Mouse (Mus musculus): ENCODE data around the gene Retreg3. TPM values are rescaled to one million over a fixed set of nuclear protein-coding genes. Genes with fewer than 3 reads are reported as not detected.

Gene Retreg3
- total RNA-seq, 2 experiments from 2014 or later, result 53.8 to 58.0 TPM

DNA sequence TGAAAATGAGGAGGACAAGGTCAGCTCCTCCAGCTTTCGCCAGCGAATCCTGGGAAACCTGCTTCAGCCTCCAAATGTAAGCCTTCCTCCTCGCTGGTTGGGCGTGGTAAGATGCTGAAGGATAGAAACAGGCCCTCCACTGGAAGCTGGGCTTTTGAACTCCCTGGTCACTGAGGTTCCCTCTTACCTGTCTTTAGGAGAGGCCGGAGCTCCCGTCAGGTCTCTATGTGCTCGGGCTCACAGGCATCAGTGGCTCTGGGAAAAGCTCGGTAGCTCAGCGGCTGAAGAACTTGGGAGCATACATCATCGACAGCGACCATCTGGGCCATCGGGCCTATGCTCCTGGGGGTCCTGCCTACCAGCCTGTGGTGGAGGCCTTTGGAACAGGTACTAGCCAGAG lies 34.9 kb downstream of the Retreg3 start:
- intact Hi-C loops (cut with DNase I), result no loop called here
- DNase-seq (ENCODE audit: low spot score in 2 of 2), result no peak

DNA sequence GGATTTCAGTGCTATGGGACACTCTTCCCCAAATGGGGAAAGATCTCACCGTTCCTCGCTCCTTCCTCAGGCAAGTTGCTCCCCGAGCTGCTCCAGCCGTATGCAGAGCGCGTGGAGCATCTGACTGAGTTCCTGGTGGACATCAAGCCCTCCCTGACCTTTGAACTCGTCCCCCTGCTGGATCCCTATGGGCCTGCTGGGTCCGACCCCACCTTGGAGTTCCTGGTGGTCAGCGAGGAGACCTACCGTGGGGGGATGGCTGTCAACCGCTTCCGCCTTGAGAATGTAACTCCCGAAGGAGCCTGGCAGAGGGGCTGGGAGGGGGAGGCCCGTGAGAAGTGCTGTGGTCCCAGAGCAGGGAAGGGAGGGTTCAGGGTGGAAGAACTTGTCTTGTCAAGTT lies 35.4 kb downstream of the Retreg3 start:
- DNase-seq (ENCODE audit: low spot score in 2 of 2), result no peak
- intact Hi-C loops (cut with DNase I), result no loop called here

DNA sequence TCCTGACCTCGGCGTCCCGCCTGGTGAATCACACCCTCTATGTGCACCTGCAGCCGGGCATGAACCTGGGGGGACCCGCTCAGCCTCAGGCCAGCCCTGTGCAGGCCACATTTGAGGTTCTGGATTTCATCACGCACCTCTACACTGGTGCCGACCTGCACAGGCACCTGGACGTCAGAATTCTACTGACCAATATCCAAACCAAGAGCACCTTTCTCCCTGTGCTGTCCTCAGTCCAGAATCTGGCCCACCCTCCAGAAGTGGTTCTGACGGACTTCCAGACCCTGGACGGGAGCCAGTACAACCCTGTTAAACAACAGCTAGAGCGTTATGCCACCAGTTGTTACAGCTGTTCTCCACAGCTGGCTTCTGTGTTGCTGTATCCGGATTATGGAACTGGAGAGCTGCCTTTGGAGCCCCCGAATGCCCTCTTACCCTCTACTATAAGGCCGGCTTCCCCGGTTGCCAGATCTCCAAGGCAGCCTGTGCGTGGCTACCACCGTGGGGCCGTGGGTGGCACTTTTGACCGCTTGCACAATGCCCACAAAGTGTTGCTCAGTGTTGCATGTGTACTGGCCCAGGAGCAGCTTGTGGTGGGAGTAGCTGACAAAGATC lies 36.5 kb downstream of the Retreg3 start:
- intact Hi-C loops (cut with DNase I), result no loop called here

DNA sequence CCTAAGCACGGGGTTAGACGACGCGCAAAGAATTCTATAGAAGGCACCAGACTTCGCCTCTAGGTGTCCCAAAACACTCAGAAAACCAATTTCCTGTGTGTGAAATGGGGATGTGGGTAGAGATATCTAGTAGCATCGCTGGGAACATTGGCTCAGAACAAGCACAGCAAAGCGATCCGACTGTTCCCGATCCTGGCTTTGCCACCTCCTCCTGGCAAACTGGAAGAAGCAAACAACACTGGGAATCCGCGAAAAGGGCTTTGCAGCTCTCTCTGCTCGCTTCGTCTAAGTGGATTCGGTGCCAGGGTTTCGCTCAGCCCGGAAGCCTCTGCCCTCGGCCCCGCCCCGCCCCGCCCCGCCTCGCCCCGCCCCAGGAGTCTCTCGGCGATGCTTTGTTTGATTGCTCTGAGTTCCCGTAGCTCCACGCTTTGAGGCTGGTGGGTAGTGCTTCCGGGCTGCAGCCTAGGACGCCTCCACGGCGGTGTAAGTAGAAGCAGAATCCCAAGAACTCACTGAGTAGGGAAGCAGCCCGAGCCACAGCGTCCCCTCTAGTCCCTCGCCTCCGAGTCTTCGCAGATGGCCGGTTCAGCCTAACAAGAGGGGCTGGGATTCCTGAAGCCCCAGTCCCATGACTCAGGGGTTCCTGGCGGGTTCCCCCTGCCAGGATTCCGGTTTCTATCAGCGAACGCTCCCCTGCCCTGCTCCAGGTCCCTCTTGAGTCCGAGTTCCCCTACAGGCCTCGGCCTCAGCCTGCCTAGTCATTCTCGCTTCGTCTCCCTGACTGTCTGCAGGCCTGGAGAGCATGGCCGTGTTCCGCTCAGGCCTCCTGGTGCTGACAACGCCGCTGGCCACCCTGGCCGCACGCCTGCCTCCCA lies 37.2 kb downstream of the Retreg3 start, which contains the start of gene Coasy:
Gene Coasy (plus strand): TSS at position 358 of the 875 bp plus-strand sequence.
- intact Hi-C loops (cut with DNase I), result no loop called here
- peak; percentile 89 to 91 for DNase-seq (ENCODE audit: low spot score in 2 of 2)

More for the DNA sequence above, 36.5 kb downstream of the Retreg3 start:
- DNase-seq (ENCODE audit: low spot score in 2 of 2), result no peak

DNA sequence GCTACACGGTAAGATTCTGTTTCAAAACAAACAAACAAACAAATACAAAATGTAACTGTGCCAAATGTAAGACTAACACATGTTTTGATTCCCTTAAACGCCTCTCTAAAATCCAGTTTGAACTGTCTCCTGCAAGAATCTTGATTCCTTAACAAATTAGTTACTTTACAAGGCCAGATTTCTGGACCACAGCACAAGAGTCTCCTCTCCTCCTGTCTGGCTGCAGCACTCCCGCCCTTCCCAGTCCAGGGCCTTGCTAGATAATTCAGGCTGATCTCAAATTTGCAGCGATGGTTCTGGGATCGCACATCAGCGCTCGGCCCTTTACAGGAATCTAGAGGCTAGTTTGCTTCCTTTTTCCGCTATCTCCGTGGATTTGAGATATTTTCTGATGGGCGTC lies 38.0 kb downstream of the Retreg3 start:
- no peak for DNase-seq (ENCODE audit: low spot score in 2 of 2)
- intact Hi-C loops (cut with DNase I), result no loop called here

DNA sequence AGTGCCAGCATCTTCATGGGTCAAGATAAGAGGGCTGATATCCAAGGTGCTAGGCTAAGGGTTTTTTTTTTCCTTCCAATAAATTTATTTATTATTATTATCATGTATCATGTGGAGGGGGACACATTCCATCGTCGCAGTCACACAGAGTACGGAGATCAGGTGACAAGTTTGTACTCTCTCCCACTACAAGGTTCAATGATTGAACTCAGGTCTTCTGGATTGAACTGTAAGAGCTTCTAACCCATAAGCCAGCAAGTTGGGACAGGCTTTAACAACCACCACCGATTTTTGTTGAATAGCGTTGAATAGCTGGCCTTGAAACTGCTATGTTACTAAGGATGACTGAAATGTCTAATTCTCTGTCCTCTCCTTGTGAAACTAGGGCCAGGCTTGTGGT lies 39.3 kb downstream of the Retreg3 start:
- DNase-seq (ENCODE audit: low spot score in 2 of 2), result no peak
- intact Hi-C loops (cut with DNase I), result no loop called here

DNA sequence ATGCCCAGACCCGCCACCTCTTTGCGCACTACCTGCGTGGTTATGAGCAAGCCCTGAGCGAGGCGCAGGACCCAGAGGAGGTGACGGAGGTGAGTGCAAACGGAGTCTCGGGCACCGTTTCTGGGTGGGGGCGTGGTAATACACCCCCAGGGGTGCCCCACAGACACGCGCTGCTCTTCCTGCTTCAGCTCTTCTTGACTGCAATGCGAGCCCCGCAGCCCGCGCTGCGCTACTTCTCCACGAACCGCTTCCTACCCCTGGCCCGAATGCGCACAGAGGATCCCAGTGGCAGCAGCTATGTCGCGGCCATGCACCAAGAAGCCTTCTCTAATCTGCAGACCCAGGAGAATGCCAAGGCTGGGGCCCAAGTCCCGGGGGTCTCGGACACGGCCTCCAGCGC lies 39.9 kb downstream of the Retreg3 start:
- DNase-seq (ENCODE audit: low spot score in 2 of 2), result no peak
- intact Hi-C loops (cut with DNase I), result no loop called here

DNA sequence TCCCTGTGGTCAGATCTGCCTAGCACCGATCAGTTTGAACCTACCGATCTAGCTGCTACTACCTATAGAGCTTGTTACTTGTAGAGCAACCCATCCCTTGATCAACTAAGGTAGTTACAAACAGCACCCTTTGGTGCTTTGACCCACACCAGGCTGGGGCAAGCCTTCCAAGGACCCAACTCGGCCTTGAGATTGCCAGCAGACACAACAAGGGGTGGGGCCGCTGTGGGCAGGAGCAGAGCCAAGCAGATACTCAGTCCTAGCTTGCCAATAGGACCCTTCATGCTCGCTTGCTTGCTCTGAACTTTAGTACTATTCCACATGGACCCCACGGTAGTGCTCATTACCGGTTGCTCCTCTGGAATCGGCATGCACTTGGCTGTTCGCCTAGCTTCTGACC lies 41.6 kb downstream of the Retreg3 start, which contains the start of gene Hsd17b1:
Gene Hsd17b1 (plus strand): TSS at position 291 of the 400 bp plus-strand sequence.
- intact Hi-C loops (cut with DNase I), result no loop called here

DNA sequence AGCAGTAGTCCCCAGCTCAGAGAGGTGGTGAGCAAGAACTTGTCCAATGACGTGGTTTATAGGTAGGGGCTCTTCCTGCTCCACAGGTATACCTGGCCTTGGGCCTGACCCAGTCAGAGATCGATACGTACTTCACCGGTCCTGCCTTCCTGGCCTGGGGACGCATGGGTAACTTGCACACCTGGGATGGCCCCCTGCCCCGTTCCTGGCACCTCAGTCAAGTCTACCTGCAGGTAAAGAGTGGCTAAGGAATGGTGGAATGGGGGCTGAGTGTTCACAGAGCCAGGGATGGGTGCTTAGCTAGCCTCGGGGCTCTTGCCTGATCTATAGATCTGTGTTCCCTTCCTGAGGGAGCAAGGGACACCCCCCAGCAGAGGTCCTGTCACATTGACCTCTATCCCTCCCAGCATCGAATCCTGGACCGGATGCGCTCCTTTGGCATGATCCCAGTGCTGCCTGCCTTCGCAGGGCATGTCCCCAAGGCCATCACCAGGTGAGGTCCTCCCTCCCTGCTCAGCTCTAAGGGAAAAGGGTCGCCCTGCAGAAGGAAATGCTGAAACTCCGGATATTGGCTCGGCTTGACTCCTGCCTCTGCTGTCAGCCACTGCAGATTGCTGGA lies 47.8 kb downstream of the Retreg3 start:
- intact Hi-C loops (cut with DNase I), result no loop called here
- DNase-seq (ENCODE audit: low spot score in 2 of 2), result no peak

More for the DNA sequence above, 41.6 kb downstream of the Retreg3 start, which contains the start of gene Hsd17b1:
- no peak for DNase-seq (ENCODE audit: low spot score in 2 of 2)

DNA sequence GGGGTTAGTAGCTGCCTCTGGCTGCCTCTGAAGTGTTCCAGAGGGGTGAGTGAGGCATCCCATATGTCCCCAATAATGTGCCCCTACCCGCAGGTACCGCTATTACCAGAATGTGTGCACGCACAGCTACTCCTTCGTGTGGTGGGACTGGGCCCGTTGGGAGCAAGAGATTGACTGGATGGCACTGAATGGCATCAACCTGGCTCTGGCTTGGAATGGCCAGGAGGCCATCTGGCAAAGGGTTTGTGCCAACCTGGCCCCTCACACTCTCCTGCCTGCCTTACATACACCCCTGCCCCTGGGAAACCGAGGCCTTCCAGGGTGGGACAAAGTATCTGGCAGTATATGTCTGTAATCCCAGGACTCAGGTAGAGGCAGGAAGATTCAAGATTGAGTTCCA lies 48.7 kb downstream of the Retreg3 start:
- intact Hi-C loops (cut with DNase I), result no loop called here
- DNase-seq (ENCODE audit: low spot score in 2 of 2), result no peak

DNA sequence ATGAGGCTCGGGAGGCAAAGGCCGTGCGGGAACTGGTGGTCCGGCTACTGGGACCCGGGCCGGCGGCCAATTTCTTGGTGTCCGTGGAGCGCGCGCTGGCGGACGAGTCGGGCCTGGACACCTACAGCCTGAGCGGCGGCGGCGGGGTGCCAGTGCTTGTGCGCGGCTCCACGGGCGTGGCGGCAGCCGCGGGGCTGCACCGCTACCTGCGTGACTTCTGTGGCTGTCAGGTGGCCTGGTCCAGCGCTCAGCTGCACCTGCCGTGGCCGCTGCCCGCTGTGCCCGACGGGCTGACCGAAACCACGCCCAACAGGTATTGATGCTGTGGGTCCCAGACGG lies 49.5 kb downstream of the Retreg3 start:
- intact Hi-C loops (cut with DNase I), result no loop called here
- DNase-seq (ENCODE audit: low spot score in 2 of 2), result no peak

DNA sequence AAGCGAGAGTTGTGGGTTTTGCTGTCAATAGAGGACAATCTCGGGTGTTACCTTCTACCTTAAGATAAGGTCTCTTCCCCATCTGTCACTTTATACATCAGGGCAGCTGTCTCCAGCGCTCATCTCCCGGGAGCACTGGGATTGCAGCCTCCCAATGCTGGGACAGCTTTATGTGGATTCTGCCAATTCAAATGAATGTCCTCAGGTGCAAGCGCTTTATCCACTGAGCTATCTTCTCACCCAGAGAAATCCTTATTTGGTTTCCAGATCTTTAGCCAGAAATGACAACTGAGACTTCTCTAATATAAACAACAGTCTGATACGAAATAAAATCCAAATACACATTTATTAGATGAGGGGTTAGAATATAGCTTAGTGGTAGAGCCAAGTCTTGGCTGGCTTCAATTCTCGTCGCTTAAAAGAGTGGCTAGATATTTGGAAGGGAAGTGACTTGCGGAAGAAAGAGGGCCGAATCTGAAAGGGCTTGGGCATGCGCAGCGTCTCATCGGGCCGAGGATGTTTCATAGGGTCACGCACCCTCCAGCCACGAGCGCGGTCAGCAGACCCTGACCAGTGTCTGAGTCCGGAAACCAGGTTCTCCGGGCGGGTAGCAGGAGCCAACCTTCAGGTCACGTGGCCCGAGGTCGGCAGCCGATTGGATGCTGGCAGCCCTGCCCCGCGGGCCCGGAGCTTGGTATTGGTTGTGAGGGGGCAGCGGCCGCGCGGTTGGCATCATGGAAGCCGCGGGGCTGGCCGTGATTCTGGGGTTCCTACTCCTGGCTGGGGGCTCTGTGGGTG lies 50.1 kb downstream of the Retreg3 start, which contains the start of gene Naglu:
Gene Naglu (plus strand): TSS at position 622 of the 798 bp plus-strand sequence.
- peak; percentile 94 to 95 for DNase-seq (ENCODE audit: low spot score in 2 of 2)
- intact Hi-C loops (cut with DNase I), result loop anchor here (5.0 kb wide), 1 partner anchor 182 kb away; no protein-coding TSS in a partner anchor

DNA sequence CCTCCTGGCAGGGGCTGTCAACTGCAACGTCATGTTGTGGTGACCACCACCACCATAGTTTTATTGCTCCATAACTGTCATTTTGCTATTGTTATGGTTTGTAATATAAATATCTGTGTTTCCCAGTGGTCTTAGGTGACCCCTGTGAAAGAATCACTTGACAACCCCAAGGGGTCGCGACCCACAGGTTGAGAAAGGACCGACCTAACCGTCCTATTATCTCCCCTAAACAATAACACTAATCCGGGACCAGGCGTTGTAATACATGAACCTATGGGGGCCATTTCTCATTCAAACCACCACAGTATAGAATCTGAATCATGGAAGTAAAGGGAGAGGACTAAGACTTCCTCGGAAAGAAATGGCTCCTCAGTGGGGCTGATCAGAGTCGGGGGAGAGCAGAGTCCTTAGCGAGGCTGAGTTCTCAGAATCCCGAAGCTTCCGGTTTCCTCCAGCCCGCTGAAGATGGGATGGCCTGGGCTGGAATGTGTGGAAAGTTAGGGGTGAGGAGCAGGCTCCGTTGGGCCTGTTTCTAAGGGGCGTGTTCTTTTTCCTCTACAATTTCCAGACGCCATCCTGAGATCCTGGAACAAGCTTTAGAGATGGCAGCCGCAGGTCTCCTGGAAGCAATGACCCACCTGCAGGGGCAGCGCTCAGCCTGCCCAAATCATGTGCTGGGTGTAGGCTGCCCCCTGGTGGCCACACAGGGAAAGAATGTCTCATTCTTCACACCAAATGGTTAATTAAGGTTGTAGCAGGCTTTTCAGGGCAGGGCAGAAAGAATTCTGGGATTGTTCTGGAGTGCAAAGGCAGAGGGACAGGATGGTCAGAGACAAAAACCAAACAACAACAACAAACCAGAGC lies 52.9 kb downstream of the Retreg3 start:
- DNase-seq (ENCODE audit: low spot score in 2 of 2), result peak; percentile 63 to 80
- intact Hi-C loops (cut with DNase I), result loop anchor here (2.0 to 5.0 kb wide), 2 partner anchors 84 to 179 kb away; no protein-coding TSS in a partner anchor

DNA sequence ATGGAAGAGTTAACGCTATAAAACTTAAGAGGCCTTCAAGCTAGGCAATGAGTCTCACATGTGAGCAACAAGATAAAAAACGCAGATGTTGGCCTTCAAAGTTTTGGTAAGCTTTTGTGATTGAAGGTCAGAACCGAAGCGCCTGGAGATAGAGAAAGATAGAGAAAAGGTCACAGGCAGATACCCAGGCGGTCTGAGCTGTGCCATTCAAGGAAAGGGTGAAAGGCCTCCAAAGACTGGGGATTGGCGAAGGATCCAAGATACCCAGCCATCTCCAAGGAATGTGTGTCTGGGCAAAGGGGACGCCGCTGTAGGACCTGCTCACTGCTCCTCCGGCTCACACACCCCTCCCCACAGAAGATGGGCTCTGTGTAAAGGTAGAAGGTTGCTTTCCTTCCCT lies 54.7 kb downstream of the Retreg3 start:
- intact Hi-C loops (cut with DNase I), result loop anchor here (5.0 kb wide), 1 partner anchor 178 kb away; no protein-coding TSS in a partner anchor
- no peak for DNase-seq (ENCODE audit: low spot score in 2 of 2)

DNA sequence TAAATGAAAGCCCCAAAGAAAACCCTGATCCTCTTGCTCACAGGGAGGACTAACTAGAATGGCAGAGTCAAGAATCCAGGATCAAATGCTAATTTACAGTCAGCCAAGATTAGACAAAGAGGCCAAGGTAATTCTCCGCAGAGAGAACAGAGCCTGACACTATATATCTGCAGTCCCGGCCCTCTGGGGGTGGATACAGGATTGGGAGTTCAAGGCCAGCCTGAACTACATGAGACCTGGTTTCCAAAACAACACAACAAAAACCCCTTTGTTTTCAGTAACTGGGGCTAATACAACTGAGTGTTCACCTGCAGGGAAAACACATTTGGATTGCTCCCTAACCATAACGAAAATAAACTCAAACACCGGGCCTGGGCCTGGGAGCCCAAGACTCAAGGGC lies 55.2 kb downstream of the Retreg3 start:
- no peak for DNase-seq (ENCODE audit: low spot score in 2 of 2)
- intact Hi-C loops (cut with DNase I), result no loop called here

DNA sequence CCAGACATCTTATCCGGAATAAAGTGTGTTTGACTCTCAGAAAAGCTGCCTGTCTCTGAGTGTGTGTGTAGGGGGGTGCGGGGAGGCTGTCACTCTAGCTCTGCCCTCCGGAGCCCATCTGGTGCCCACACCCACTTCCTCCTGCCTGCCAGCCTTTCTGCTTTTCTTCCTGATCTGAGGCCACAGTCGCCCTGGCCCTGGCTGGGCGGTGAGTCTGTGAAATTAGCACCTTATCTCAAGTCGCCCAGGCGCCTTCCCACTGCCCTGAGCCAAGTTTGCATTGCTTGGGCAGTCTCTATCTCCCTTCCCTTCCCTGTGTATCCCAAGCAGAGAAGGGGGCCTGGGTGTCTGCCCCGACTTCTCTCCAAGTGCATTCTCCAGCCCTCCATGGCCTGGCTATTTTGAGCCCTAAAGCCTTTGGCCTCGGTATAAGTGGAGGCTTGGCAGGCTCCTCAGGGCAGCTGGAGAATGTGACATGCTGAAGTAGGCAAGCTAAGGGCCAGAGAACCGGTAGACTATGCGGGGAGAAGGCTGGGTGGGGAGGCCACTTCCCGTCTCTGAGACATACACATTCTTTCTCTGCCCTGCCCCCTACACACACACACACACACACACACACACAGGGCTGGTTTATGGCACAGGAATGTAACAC lies 55.9 kb downstream of the Retreg3 start:
- no peak for DNase-seq (ENCODE audit: low spot score in 2 of 2)
- intact Hi-C loops (cut with DNase I), result no loop called here

DNA sequence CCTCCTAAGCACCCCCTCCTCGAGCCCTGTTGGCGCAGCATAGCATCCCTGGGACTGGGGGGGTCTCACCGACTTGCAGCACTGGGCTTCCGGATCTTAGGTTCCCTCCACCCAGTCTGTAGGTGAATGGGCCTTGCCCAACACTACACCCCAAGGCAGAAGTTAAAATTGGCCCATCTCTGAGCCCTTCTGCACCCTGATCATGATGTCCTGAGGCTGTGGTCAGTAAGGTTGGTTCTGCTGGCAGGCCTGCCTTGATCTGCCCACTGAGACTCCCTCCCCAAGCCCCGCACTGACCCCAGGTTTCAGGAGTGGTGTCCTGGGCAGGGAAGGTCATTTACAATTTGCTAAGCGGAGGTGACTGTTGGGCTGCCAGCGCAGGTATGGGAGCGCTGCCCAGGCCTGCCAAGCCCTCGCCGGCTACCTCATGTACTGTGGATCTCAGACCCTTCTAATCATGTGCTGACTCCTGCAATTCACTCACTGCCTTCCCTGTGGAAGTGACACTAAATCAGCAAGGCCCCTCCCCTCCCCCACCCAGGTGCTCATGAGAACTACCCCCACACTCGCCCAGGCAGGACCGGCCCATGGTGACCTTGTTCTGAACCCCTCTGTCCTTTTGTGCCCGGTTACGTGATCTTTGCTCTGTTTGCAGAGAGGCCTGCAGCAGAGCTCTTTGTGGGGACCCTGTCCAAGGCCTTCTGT lies 56.6 kb downstream of the Retreg3 start:
- intact Hi-C loops (cut with DNase I), result no loop called here

More for the DNA sequence above, 56.6 kb downstream of the Retreg3 start:
- DNase-seq (ENCODE audit: low spot score in 2 of 2), result no peak

Measured in left cerebral cortex, postnatal 36 days (tissue).